Mouse (Mus musculus): ENCODE results near the gene Cep89. TPM values are rescaled to one million over a fixed set of nuclear protein-coding genes. Genes with fewer than 3 reads are reported as not detected.

Gene Cep89
- total RNA-seq, 2 experiments from 2014 or later: 4.6 to 5.6 TPM

- DNase-seq (ENCODE audit: low spot score): no peak
Measured at GRCm38 (mm10) chr7:35382706-35383353, 14.0 kb upstream of the Cep89 start.

- DNase-seq (ENCODE audit: low spot score): no peak
Measured at GRCm38 (mm10) chr7:35386525-35386952, 10.3 kb upstream of the Cep89 start.

GRCm38 (mm10) chr7:35388694-35389093 lies 8.1 kb upstream of the Cep89 start:
- DNase-seq (ENCODE audit: low spot score): no peak

GRCm38 (mm10) chr7:35392935-35393334 lies 3.9 kb upstream of the Cep89 start:
- DNase-seq (ENCODE audit: low spot score): peak; percentile 17

- DNase-seq (ENCODE audit: low spot score): no peak
Measured at GRCm38 (mm10) chr7:35395734-35396456, 940 bp upstream of the Cep89 start.

GRCm38 (mm10) chr7:35401169-35401568 lies 4.3 kb downstream of the Cep89 start:
- DNase-seq (ENCODE audit: low spot score): no peak

- DNase-seq (ENCODE audit: low spot score): no peak
Measured at GRCm38 (mm10) chr7:35415226-35415625, 18.4 kb downstream of the Cep89 start.

- DNase-seq (ENCODE audit: low spot score): no peak
Measured at GRCm38 (mm10) chr7:35415801-35416653, 19.2 kb downstream of the Cep89 start.

GRCm38 (mm10) chr7:35416654-35416948 lies 19.8 kb downstream of the Cep89 start:
- DNase-seq (ENCODE audit: low spot score): no peak

- DNase-seq (ENCODE audit: low spot score): no peak
Measured at GRCm38 (mm10) chr7:35423071-35423470, 26.2 kb downstream of the Cep89 start.

- DNase-seq (ENCODE audit: low spot score): no peak
Measured at GRCm38 (mm10) chr7:35428146-35428545, 31.3 kb downstream of the Cep89 start.

- no peak for DNase-seq (ENCODE audit: low spot score)
Measured at GRCm38 (mm10) chr7:35435266-35435665, 38.4 kb downstream of the Cep89 start.

- DNase-seq (ENCODE audit: low spot score): no peak
Measured at GRCm38 (mm10) chr7:35447501-35447900, 50.7 kb downstream of the Cep89 start.

GRCm38 (mm10) chr7:35447996-35448846 lies 51.4 kb downstream of the Cep89 start, which contains the start of gene Slc7a9:
Gene Slc7a9, plus strand, starts transcription at chr7:35448796.
- no peak for DNase-seq (ENCODE audit: low spot score)

- no peak for DNase-seq (ENCODE audit: low spot score)
Measured at GRCm38 (mm10) chr7:35448867-35449266, 52.0 kb downstream of the Cep89 start.

GRCm38 (mm10) chr7:35456091-35456814 lies 59.4 kb downstream of the Cep89 start:
- DNase-seq (ENCODE audit: low spot score): no peak

- no peak for DNase-seq (ENCODE audit: low spot score)
Measured at GRCm38 (mm10) chr7:35460971-35461370, 64.1 kb downstream of the Cep89 start.

GRCm38 (mm10) chr7:35465027-35465426 lies 68.2 kb downstream of the Cep89 start:
- DNase-seq (ENCODE audit: low spot score): no peak

- DNase-seq (ENCODE audit: low spot score): no peak
Measured at GRCm38 (mm10) chr7:35467856-35468255, 71.0 kb downstream of the Cep89 start.

- no peak for DNase-seq (ENCODE audit: low spot score)
Measured at GRCm38 (mm10) chr7:35470794-35471193, 74.0 kb downstream of the Cep89 start.

- no peak for DNase-seq (ENCODE audit: low spot score)
Measured at GRCm38 (mm10) chr7:35476457-35476856, 79.6 kb downstream of the Cep89 start.
